Mouse (Mus musculus) hindbrain, embryonic 10.5 days (tissue): ENCODE measurements around the gene Acbd3. TPM values are rescaled to one million over a fixed set of nuclear protein-coding genes. Genes with fewer than 3 reads are reported as not detected.

Experiments
- DNase-seq: peaks from one replicate; pipeline ENCODE4 v3.0.0-alpha.2; 2017; ENCODE audit warnings: low spot score
- H3K27ac ChIP-seq: fragments of 300-500 bp; sonication (generic); 2 replicates; pipeline ENCODE4 v1.5.1; 2016; ENCODE audit warnings: mild to moderate bottlenecking, moderate library complexity
- H3K27me3 ChIP-seq: fragments of 300-500 bp; sonication (generic); 2 replicates; pipeline ENCODE4 v1.6.1; 2016; ENCODE audit warnings: mild to moderate bottlenecking; ENCODE audit not compliant: poor library complexity, insufficient read depth, severe bottlenecking
- H3K36me3 ChIP-seq: fragments of 300-500 bp; sonication (generic); 2 replicates; pipeline ENCODE4 v1.6.1; 2016; ENCODE audit warnings: mild to moderate bottlenecking, moderate library complexity
- H3K4me1 ChIP-seq: fragments of 300-500 bp; sonication (generic); replicated peaks from 2 replicates; pipeline ENCODE4 v1.6.1; 2016; ENCODE audit warnings: mild to moderate bottlenecking
- H3K4me3 ChIP-seq: fragments of 300-500 bp; sonication (generic); 2 replicates; pipeline ENCODE4 v1.5.1; 2016; ENCODE audit warnings: mild to moderate bottlenecking, moderate library complexity
- H3K9me3 ChIP-seq: fragments of 300-500 bp; sonication (generic); 2 replicates; pipeline ENCODE4 v1.6.1; 2016; ENCODE audit warnings: mild to moderate bottlenecking, moderate library complexity
- WGBS: fragments of 180-500 bp; shearing (Covaris S2); methylation state at CpG from one replicate; pipeline ENCODE4 v1.1.7; 2016; 5-methylcytosine and 5-hydroxymethylcytosine counted together
- polyA plus RNA-seq: library from polyadenylated mRNA; unstranded; fragments of >200 nt; fragmentation: Nextera tagmentation; extraction: Ambion mirVana; gene quantifications from 2 replicates; pipeline ENCODE4 v1.2.1, GENCODE M21; 2016

Gene Acbd3
- polyA plus RNA-seq, 1 experiment from 2014 or later: 15.1 TPM

GRCm38 (mm10) chr1:180777660-180778402 lies 52.0 kb downstream of the Acbd3 start:
- Histone ChIP-seq H3K4me3 (peak overlapping the region; percentile 82), H3K27me3 (peaks cover 20% of the 10 kb centered on the region), H3K4me1 (peaks cover 34% of the 10 kb centered on the region), H3K9me3 (peaks cover 5% of the 10 kb centered on the region; the same call in 1 of the 2 replicates), H3K27ac (peak overlapping the region; percentile 97), H3K36me3 (no peaks in the 10 kb centered on the region)
- peak; percentile 90 for DNase-seq
- under 1% methylated on average over 56 of the region's 56 CpGs for WGBS

DNA sequence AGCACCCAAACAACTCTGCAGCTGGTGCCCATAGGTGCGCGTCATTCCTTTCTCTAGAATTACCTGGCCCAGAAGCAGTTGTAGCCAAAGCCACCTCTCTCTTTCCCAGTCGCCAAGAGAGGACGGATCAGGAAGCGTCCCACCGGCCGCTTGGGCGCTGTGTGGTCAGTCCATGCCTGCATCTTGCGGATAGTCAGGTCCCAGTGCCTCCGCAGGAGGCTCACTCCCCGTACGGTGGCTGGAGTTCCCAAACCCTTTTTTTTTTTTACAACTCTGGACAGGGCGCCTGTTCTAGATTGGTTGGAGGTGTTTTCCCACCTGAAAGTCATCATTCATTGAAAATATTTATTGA lies 52.5 kb downstream of the Acbd3 start:
- Histone ChIP-seq H3K27ac (peak overlapping the region; percentile 97), H3K9me3 (peaks cover 5% of the 10 kb centered on the region; the same call in 1 of the 2 replicates), H3K4me3 (peak overlapping the region; percentile 82), H3K4me1 (peaks cover 39% of the 10 kb centered on the region), H3K27me3 (peaks cover 20% of the 10 kb centered on the region), H3K36me3 (no peaks in the 10 kb centered on the region)
- DNase-seq: no peak
- under 1% methylated on average over 13 of the region's 13 CpGs for WGBS

GRCm38 (mm10) chr1:180778941-180779340 lies 53.1 kb downstream of the Acbd3 start:
- DNase-seq: no peak
- H3K27ac ChIP-seq: no peak overlapping the region
- 84% methylated on average over 10 of the region's 10 CpGs for WGBS
- no peaks in the 10 kb centered on the region for H3K36me3 ChIP-seq
- peak overlapping the region; percentile 82; the same call in 1 of the 2 replicates for H3K4me3 ChIP-seq
- H3K9me3 ChIP-seq: peaks cover 5% of the 10 kb centered on the region; the same call in 1 of the 2 replicates
- peaks cover 44% of the 10 kb centered on the region for H3K4me1 ChIP-seq
- peaks cover 20% of the 10 kb centered on the region for H3K27me3 ChIP-seq

DNA sequence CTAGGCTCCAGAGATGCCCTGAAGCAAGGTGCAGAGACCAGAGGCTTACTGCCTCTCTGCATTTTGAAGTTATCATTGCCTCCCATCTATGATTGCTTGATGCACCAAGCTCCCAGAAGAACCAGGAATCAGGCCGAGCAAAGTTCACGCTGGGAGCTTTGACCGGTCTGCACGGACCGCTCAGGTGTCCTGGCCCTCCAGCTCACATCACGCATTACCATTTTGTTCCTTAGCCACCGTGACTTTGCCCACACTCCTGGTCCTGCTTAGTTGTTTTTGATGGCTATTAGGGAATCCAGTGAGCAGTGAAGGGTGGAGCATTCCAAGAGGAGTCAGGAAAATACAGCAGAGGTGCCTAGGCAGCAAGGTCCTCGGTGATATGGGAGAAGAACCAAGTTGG lies 54.4 kb downstream of the Acbd3 start:
- Histone ChIP-seq H3K9me3 (no peaks in the 10 kb centered on the region), H3K4me1 (peaks cover 44% of the 10 kb centered on the region), H3K36me3 (no peaks in the 10 kb centered on the region), H3K4me3 (no peak overlapping the region), H3K27me3 (peaks cover 20% of the 10 kb centered on the region), H3K27ac (no peak overlapping the region)
- 91% methylated on average over 8 of the region's 8 CpGs for WGBS
- no peak for DNase-seq

DNA sequence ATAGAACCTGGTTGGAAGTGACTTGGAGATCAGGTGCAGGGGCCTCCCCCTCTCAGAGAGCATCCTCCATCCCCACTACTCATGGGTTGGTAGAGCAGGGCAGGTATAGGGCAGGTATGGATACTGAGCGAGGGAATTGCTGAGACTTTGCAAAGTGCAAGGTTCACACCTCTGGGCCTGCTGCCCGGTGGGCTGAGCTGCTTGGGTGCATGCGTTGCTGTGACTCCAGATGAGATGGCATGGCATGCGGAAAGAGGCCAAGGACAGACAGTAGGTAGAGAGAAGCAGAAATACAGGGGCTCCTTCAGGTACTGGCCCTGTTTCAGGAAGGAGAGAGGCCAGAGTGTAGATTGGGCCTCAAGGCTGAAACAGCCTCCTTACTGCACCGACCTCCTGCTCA lies 55.4 kb downstream of the Acbd3 start:
- 87% methylated on average over 5 of the region's 5 CpGs for WGBS
- DNase-seq: no peak
- H3K27ac ChIP-seq: no peak overlapping the region
- peaks cover 36% of the 10 kb centered on the region for H3K4me1 ChIP-seq
- no peaks in the 10 kb centered on the region for H3K36me3 ChIP-seq
- peaks cover 20% of the 10 kb centered on the region for H3K27me3 ChIP-seq
- H3K9me3 ChIP-seq: no peaks in the 10 kb centered on the region
- H3K4me3 ChIP-seq: no peak overlapping the region

DNA sequence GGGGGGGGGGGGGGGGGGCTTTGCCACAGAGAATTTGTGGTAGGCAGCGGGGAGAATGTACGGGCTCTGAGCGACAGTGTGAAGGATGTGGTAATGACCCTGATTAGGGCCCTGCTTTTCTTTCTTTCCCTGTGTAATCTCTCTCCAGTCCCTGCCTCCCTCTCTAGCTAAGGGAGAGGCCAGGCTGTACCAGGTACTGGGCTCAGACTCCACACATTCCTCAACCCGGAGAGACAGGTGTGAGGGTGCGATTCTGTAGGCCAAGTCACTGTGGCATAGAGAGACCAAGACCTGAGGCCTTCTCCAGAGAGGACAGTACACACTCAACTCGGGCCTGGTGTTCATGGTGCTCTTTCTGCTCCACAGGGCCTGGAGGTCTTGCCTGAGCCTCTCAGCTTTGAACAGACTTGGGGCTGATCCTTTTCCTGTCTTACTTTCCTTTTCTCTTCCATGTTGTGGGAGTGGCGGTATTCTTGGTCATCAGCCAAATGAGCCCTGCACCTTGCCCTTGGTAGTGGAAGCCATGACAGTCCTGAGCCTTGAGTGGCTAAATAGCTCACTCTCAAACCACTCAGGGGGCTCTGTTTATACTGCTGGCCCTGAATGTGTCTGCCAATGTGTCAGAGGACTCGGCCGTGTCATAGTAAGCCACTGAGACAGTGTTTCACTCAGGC lies 57.2 kb downstream of the Acbd3 start:
- H3K4me3 ChIP-seq: no peak overlapping the region
- 71% methylated on average over 9 of the region's 9 CpGs for WGBS
- peak overlapping the region; percentile 40 for H3K27ac ChIP-seq
- H3K4me1 ChIP-seq: peaks cover 19% of the 10 kb centered on the region; the same call in 1 of the 2 replicates
- H3K27me3 ChIP-seq: peaks cover 20% of the 10 kb centered on the region
- DNase-seq: no peak
- H3K9me3 ChIP-seq: peaks cover 1% of the 10 kb centered on the region; the same call in 1 of the 2 replicates
- H3K36me3 ChIP-seq: no peaks in the 10 kb centered on the region

DNA sequence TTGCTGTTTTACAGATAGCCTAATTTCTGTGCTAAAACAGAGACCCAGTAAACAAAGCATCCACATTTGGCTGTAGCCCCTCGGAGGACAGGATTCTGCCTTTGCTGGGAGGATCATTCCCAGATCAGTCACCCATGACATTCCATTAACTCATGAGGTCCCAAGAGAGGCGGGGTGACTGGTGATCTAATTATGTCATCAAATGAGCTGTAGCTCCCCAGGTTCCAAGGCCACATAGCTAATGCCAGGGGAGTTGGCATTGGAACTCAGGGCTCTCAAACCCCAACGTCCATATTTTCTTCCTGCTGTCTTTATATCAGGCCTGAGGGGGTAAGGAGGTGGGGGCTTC lies 57.7 kb downstream of the Acbd3 start:
- peaks cover 3% of the 10 kb centered on the region; the same call in 1 of the 2 replicates for H3K9me3 ChIP-seq
- WGBS: 27% methylated on average over 3 of the region's 3 CpGs

DNA sequence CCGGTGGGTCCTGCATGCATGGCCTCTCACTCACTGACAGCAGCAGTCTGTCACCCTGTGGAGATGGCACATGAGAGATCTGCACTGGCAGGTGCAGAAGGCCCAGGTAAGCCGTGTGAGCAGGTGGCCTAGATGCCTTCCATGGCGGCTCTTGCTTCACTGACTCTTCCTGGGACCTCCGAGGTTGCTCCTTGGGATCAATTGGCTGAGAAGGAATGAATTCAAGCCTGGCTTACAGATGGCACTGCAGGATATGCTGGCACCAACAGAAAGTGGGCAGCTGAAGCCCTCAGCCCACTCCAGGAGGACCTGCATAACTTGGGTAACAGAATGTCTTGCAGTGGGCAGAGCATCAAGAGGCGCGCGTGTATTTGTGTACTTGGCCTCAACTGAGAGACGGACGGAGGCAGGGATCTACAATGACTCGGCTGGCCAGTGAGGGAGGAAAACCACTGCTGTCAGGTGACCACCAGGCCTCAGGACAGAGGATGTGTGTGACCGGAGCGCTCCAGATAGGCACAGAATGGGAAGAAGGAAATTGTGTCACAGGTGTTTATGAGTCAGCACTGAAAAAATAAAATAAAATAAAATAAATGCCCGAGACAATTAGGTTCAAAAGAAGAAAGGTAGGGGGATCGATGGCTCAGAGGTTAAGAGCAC lies 66.1 kb downstream of the Acbd3 start:
- 87% methylated on average over 14 of the region's 14 CpGs for WGBS
- peaks cover 15% of the 10 kb centered on the region; the same call in 1 of the 2 replicates for H3K27me3 ChIP-seq
- H3K36me3 ChIP-seq: no peaks in the 10 kb centered on the region
- H3K9me3 ChIP-seq: peaks cover 3% of the 10 kb centered on the region; the same call in 1 of the 2 replicates
- no peak for DNase-seq
- H3K4me1 ChIP-seq: peaks cover 15% of the 10 kb centered on the region
- no peak overlapping the region for H3K4me3 ChIP-seq
- H3K27ac ChIP-seq: no peak overlapping the region

More for the DNA sequence above, 57.7 kb downstream of the Acbd3 start:
- DNase-seq: no peak
- Histone ChIP-seq H3K27ac (peak overlapping the region; percentile 40), H3K27me3 (peaks cover 20% of the 10 kb centered on the region), H3K4me3 (no peak overlapping the region), H3K36me3 (no peaks in the 10 kb centered on the region), H3K4me1 (peaks cover 16% of the 10 kb centered on the region; the same call in 1 of the 2 replicates)

DNA sequence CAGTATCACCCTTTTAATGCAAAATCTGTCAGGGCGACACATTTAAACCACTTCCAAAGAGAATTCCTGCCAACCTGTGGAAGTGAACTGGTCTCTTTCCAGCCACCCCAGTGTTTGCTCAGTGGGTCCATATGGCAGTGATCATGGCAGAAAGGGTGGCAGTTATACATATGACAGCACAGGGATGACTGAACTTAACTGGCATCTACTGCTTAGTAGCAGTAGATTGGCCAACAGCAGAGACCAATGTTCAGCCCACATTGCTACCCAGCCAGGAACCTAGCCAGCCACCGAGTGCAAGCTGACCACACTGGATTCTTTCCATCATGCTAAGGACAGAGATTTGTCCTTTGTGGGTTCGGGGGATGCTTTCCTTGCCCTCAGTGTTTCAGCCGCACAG lies 67.0 kb downstream of the Acbd3 start:
- Histone ChIP-seq H3K27ac (no peak overlapping the region), H3K9me3 (peaks cover 3% of the 10 kb centered on the region; the same call in 1 of the 2 replicates), H3K36me3 (no peaks in the 10 kb centered on the region), H3K27me3 (peaks cover 15% of the 10 kb centered on the region; the same call in 1 of the 2 replicates), H3K4me3 (no peak overlapping the region), H3K4me1 (peaks cover 15% of the 10 kb centered on the region)
- WGBS: 89% methylated on average over 4 of the region's 4 CpGs
- no peak for DNase-seq

DNA sequence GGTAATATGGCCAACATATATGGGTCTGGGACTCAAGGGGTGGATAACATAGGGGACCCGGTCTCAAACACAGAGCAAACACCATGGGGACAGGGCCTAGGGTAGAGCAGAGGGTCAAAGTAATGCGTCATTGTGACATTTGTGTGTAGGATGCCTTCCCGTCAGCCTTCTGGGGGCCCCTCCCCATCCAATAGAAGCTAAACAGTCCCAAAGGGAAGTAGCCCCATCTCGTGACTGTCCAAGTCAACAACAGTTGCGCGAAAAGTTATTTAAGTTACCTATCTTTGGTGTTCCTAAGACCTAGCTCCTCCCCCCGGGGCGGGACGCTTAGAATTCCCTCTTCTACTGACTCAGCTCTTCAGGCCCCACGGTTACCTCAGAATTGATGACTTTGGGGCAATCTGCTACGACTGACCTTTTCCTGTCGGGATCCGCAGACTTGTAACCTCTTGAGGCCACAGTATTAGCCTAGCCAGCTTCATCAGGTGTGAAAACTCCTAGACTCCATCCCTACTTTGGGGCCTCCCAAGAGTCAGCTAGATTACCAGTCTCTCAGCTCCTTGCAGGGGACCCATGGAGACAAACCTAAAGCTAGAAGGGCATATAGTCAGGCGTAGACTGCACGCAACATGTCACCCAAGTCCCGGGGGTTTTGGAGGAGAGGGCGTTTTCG lies 67.7 kb downstream of the Acbd3 start:
- WGBS: 9% methylated on average over 18 of the region's 18 CpGs
- Histone ChIP-seq H3K27ac (peak overlapping the region; percentile 76), H3K27me3 (peaks cover 15% of the 10 kb centered on the region; the same call in 1 of the 2 replicates), H3K36me3 (no peaks in the 10 kb centered on the region), H3K4me1 (peaks cover 15% of the 10 kb centered on the region), H3K9me3 (no peaks in the 10 kb centered on the region), H3K4me3 (peak overlapping the region; percentile 56)
- DNase-seq: no peak

GRCm38 (mm10) chr1:180794170-180794569 lies 68.3 kb downstream of the Acbd3 start:
- Histone ChIP-seq H3K4me3 (peak overlapping the region; percentile 56), H3K27ac (peak overlapping the region; percentile 76), H3K36me3 (no peaks in the 10 kb centered on the region), H3K9me3 (no peaks in the 10 kb centered on the region), H3K4me1 (peaks cover 15% of the 10 kb centered on the region), H3K27me3 (peaks cover 15% of the 10 kb centered on the region; the same call in 1 of the 2 replicates)
- peak; percentile 69 for DNase-seq
- WGBS: under 1% methylated on average over 21 of the region's 21 CpGs

- peaks cover 36% of the 10 kb centered on the region for H3K36me3 ChIP-seq
- H3K27ac ChIP-seq: no peak overlapping the region
- no peak for DNase-seq
- H3K27me3 ChIP-seq: peaks cover 4% of the 10 kb centered on the region; the same call in 1 of the 2 replicates
- H3K9me3 ChIP-seq: no peaks in the 10 kb centered on the region
- WGBS: 95% methylated on average over 5 of the region's 5 CpGs
- H3K4me1 ChIP-seq: peaks cover 11% of the 10 kb centered on the region
- H3K4me3 ChIP-seq: no peak overlapping the region
Measured at GRCm38 (mm10) chr1:180798660-180799059, 72.8 kb downstream of the Acbd3 start.
